2 mouse cellular contexts compared by ENCODE assay signal in genomic region chr17:29713734-29714133, GRCm38 (mm10). TPM values are rescaled to one million over a fixed set of nuclear protein-coding genes. Genes with fewer than 3 reads are reported as not detected.
DNase-seq lines count a peak whose midpoint lies in the region; TF ChIP-seq lines count a peak whose summit lies in the region.
"Not testable (repeated sequence)": the region's sequence is repeated elsewhere in the genome, so short reads cannot be mapped to it uniquely, and the experiment has no call there.

No protein-coding gene starts in this region.

- peaks cover 4 to 22% of the 10 kb centered on the region in 2 experiments; a peak in 3 of 4 replicates for H3K4me1 ChIP-seq in MEL (ENCODE audit: control insufficient read depth in 1 of 2, insufficient read depth in 2 of 2, low read length in 2 of 2)

- peaks cover 0 to 17% of the 10 kb centered on the region in 2 experiments; a peak in 2 of 4 replicates for H3K36me3 ChIP-seq in MEL (ENCODE audit: control insufficient read depth in 1 of 2, insufficient read depth in 2 of 2, low read length in 2 of 2)

- not testable (repeated sequence) for H3K9me3 ChIP-seq in MEL (replicated peaks; ENCODE audit: insufficient read depth, low read length)

- peak in 1 of 3 experiments; percentile 3; a peak in 1 of 6 replicates for TF ChIP-seq CTCF in MEL (IDR thresholded peaks at IDR 0.05 in 2 of 3, conservative IDR thresholded peaks at IDR 0.05 in 1 of 3; ENCODE audit: control insufficient read depth in 1 of 3, insufficient read depth in 1 of 3, low read depth in 2 of 3, low read length in 3 of 3, poor library complexity in 1 of 3, severe bottlenecking in 1 of 3)
- peak; percentile 32 for TF ChIP-seq CTCF in layer of hippocampus, adult 2 months (conservative IDR thresholded peaks at IDR 0.05)

- H3K27ac ChIP-seq in MEL (ENCODE audit: control insufficient read depth, low read depth, low read length); layer of hippocampus, adult 2 months: not testable (repeated sequence)

- H3K9ac ChIP-seq in MEL (ENCODE audit: control insufficient read depth, low read depth, low read length, poor library complexity, severe bottlenecking) = not testable (repeated sequence)

- not testable (repeated sequence) for H3K79me2 ChIP-seq in MEL (ENCODE audit: control insufficient read depth, insufficient read depth, low read length, poor library complexity)

- H3K27me3 ChIP-seq in MEL (ENCODE audit: control insufficient read depth in 1 of 2, insufficient read depth in 2 of 2, low read length in 2 of 2) = not testable (repeated sequence)

- TF ChIP-seq POLR2A in MEL (IDR thresholded peaks at IDR 0.05; ENCODE audit: control insufficient read depth in 1 of 2, insufficient read depth in 1 of 2, low read depth in 1 of 2, low read length in 2 of 2, poor library complexity in 1 of 2) = not testable (repeated sequence)

- not testable (repeated sequence) for TF ChIP-seq RAD21 in MEL (IDR thresholded peaks at IDR 0.05; ENCODE audit: low read depth, low read length)

- peak; percentile 55 for DNase-seq in MEL (ENCODE audit: low read depth, low spot score)
- DNase-seq in layer of hippocampus, adult 2 months (ENCODE audit: low spot score in 2 of 2) = not testable (repeated sequence)

- not testable (repeated sequence) for H3K4me3 ChIP-seq in MEL (ENCODE audit: control insufficient read depth in 1 of 2, insufficient read depth in 1 of 2, low read depth in 2 of 2, low read length in 2 of 2); layer of hippocampus, adult 2 months

- TF ChIP-seq EP300 in MEL (IDR thresholded peaks at IDR 0.05; ENCODE audit: low read depth in 1 of 2, low read length in 2 of 2) = not testable (repeated sequence)

TF ChIP-seq in MEL, 35 proteins besides CTCF, POLR2A, EP300 and RAD21:
- TF ChIP-seq TBP (IDR thresholded peaks at IDR 0.05; ENCODE audit: low read depth, low read length) (peak; percentile 86), ZNF384 (IDR thresholded peaks at IDR 0.05; ENCODE audit: low read depth, low read length) (0 out of 2 replicates have a peak, but pooled peaks have one; percentile 60)

RNA-seq across cellular contexts. Expression of gene Ccdc167, which starts 3.1 kb away (rescaled TPM):
- total RNA-seq in MEL (2012; rRNA removed) = 12.2 and 13.4 TPM in 2 replicates
- 10 to 100 TPM in 1 of 2 experiments, not detected in 1; 12.1 TPM for polyA plus RNA-seq in MEL (2012; ENCODE audit: insufficient read depth in 1 of 2, insufficient read length in 2 of 2, low read depth in 1 of 2, low replicate concordance in 2 of 2, missing spikeins in 1 of 2)
- total RNA-seq in layer of hippocampus, adult 2 months (2021) = 10 to 100 TPM; 26.6 TPM

RNA-seq across cellular contexts. Expression of gene Cmtr1, which starts 53.3 kb away (rescaled TPM):
- 77.9 and 82.2 TPM in 2 replicates for total RNA-seq in MEL (2012; rRNA removed)
- polyA plus RNA-seq in MEL (2012; ENCODE audit: insufficient read depth in 1 of 2, insufficient read length in 2 of 2, low read depth in 1 of 2, low replicate concordance in 2 of 2, missing spikeins in 1 of 2) = 10 to 100 TPM; 47.3 to 99.6 TPM
- total RNA-seq in layer of hippocampus, adult 2 months (2021) = 100 to 1,000 TPM; 111 to 115 TPM
